In genomic region chr8:11774195-11775076, GRCm38 (mm10) we compare ENCODE assay signal across 8 mouse cellular contexts. TPM values are rescaled to one million over a fixed set of nuclear protein-coding genes. Genes with fewer than 3 reads are reported as not detected.
DNase-seq lines count a peak whose midpoint lies in the region; ATAC-seq and TF ChIP-seq lines count a peak whose summit lies in the region.

No protein-coding gene starts in this region.

- WGBS in limb, embryonic 15.5 days, result 65% methylated on average over 17 of the region's 17 CpGs
- WGBS in stomach, postnatal 0 days, result 52% methylated on average over 17 of the region's 17 CpGs

- ATAC-seq in limb, embryonic 15.5 days (ENCODE audit: insufficient number of reproducible peaks, low FRiP score, low TSS enrichment, low read depth), result peak; percentile 66; the same call in 1 of the 2 replicates
- peak; percentile 82 for ATAC-seq in stomach, postnatal 0 days (ENCODE audit: low FRiP score, low TSS enrichment)
- ATAC-seq in inflammation-experienced regulatory T-cells, adult 6 months, result no peak

- no peak overlapping the region for H3K9ac ChIP-seq in limb, embryonic 15.5 days
- H3K9ac ChIP-seq in stomach, postnatal 0 days (ENCODE audit: low read length), result 0 out of 2 replicates have a peak overlapping the region, but pooled peaks have one; percentile 23

- no peak for TF ChIP-seq CTCF in left cerebral cortex, adult 2 months (IDR thresholded peaks at IDR 0.05)
- TF ChIP-seq CTCF in stomach, postnatal 0 days (IDR thresholded peaks at IDR 0.05; ENCODE audit: low read depth), result no peak

- H3K27me3 ChIP-seq in limb, embryonic 15.5 days, result no peaks in the 10 kb centered on the region
- no peaks in the 10 kb centered on the region for H3K27me3 ChIP-seq in stomach, postnatal 0 days (ENCODE audit: control insufficient read depth, insufficient read depth, low read length)

- no peak for TF ChIP-seq EP300 in stomach, postnatal 0 days (optimal IDR thresholded peaks at IDR 0.05)

- intact Hi-C loops in left cerebral cortex, adult 2 months (cut with DNase I), result no loop called here
- intact Hi-C loops in left cerebral cortex, postnatal 10 days (cut with DNase I), result no loop called here
- intact Hi-C loops in heart, postnatal 10 days (cut with DNase I), result loop anchor here (10.0 kb wide), 1 partner anchor 220 kb away; the partner anchor contains the start of genes Cars2 and Ing1

- no peaks in the 10 kb centered on the region for H3K9me3 ChIP-seq in limb, embryonic 15.5 days
- H3K9me3 ChIP-seq in stomach, postnatal 0 days (ENCODE audit: control insufficient read depth, low read length), result no peaks in the 10 kb centered on the region

- H3K4me3 ChIP-seq in left cerebral cortex, adult 2 months, result no peak overlapping the region
- H3K4me3 ChIP-seq in limb, embryonic 15.5 days, result no peak overlapping the region
- H3K4me3 ChIP-seq in stomach, postnatal 0 days (ENCODE audit: low read depth, low read length), result no peak overlapping the region

- H3K4me2 ChIP-seq in limb, embryonic 15.5 days, result no peak overlapping the region
- no peak overlapping the region; the same call in 1 of the 2 replicates for H3K4me2 ChIP-seq in stomach, postnatal 0 days (replicated peaks; ENCODE audit: low read depth)

- H3K36me3 ChIP-seq in limb, embryonic 15.5 days, result no peaks in the 10 kb centered on the region
- H3K36me3 ChIP-seq in stomach, postnatal 0 days (ENCODE audit: control insufficient read depth, insufficient read depth, low read length), result no peaks in the 10 kb centered on the region

- no peak for DNase-seq in left cerebral cortex, adult 2 months (ENCODE audit: extremely low spot score in 1 of 2, low spot score in 2 of 2)
- no peak for DNase-seq in left cerebral cortex, postnatal 10 days (ENCODE audit: extremely low spot score in 1 of 2, low spot score in 2 of 2)
- DNase-seq in heart, postnatal 10 days, result peak; percentile 40 to 53
- DNase-seq in stomach, postnatal 0 days (ENCODE audit: low spot score), result peak; percentile 84
- DNase-seq in thymus, postnatal 0 days (ENCODE audit: low spot score), result no peak
- DNase-seq in right cerebral cortex, postnatal 25 days, result no peak

- H3K4me1 ChIP-seq in limb, embryonic 15.5 days, result peaks cover 46% of the 10 kb centered on the region
- H3K4me1 ChIP-seq in stomach, postnatal 0 days (replicated peaks; ENCODE audit: control insufficient read depth, insufficient read depth), result peaks cover 18% of the 10 kb centered on the region

- H3K27ac ChIP-seq in left cerebral cortex, adult 2 months, result peak overlapping the region; percentile 11; the same call in 1 of the 2 replicates
- H3K27ac ChIP-seq in limb, embryonic 15.5 days, result peak overlapping the region; percentile 75
- H3K27ac ChIP-seq in stomach, postnatal 0 days (replicated peaks), result peak overlapping the region; percentile 85

RNA-seq across cellular contexts. Expression of gene Arhgef7, which starts 46.9 kb away (rescaled TPM):
- 100 to 1,000 TPM; 129 to 140 TPM for total RNA-seq in left cerebral cortex, adult 2 months (2021)
- total RNA-seq in left cerebral cortex, postnatal 10 days (2021), result 100 to 1,000 TPM; 182 to 189 TPM
- total RNA-seq in heart, postnatal 10 days (2021), result 100 to 1,000 TPM; 174 to 190 TPM
- polyA plus RNA-seq in limb, embryonic 15.5 days (2015; fragmentation: Nextera tagmentation; extraction: Ambion mirVana), result 50.1 and 55.5 TPM in 2 replicates
- polyA plus RNA-seq in stomach, postnatal 0 days (2015; fragmentation: Nextera tagmentation; extraction: Ambion mirVana), result 12.6 and 13.7 TPM in 2 replicates
- 16.5 and 16.6 TPM in 2 replicates for polyA plus RNA-seq in thymus, postnatal 0 days (2015; fragmentation: Nextera tagmentation; extraction: Ambion mirVana)
- 10 to 100 TPM; 23.6 to 35.3 (median 32.0) TPM for polyA plus RNA-seq in inflammation-experienced regulatory T-cells, adult 6 months (2017; shearing (Covaris generic))

Comparison
In these comparisons a context has a peak if more than half of its experiments do, and no peak if none do; other contexts are left out.
1. DNase-seq: peak in heart, postnatal 10 days (2 of 2) and stomach, postnatal 0 days (single experiment); none in left cerebral cortex, adult 2 months (0 of 2), left cerebral cortex, postnatal 10 days (0 of 2), thymus, postnatal 0 days (single experiment) and right cerebral cortex, postnatal 25 days (single experiment).
2. H3K27ac ChIP-seq: peak in every context shown above with its lines; median percentile 85 in stomach, postnatal 0 days; 75 in limb, embryonic 15.5 days; 11 in left cerebral cortex, adult 2 months.